Mouse (Mus musculus) CH12.LX (cell line): ENCODE results near the gene Zfp839.

Source experiments
- CTCF ChIP-seq, 2 experiments: IDR thresholded peaks in 1 of 2; conservative IDR thresholded peaks in 1 of 2; 2 replicates each; pipeline ENCODE4 v1.5.1; 2011 to 2012; ENCODE audit warnings: low read depth in 2 of 2, low read length in 2 of 2, improper control_type of control experiment in 1 of 2, inconsistent platforms in 1 of 2, mild to moderate bottlenecking in 1 of 2, moderate library complexity in 1 of 2
- E2F4 ChIP-seq: IDR thresholded peaks from 2 replicates; pipeline ENCODE4 v1.6.1; 2011; ENCODE audit warnings: low read depth, low read length, improper control_type of control experiment; ENCODE audit not compliant: insufficient replicate concordance
- EP300 ChIP-seq: IDR thresholded peaks from 2 replicates; pipeline ENCODE4 v1.6.1; 2011; ENCODE audit warnings: low read length, improper control_type of control experiment
- MAFK ChIP-seq: IDR thresholded peaks from 2 replicates; pipeline ENCODE4 v1.6.1; 2011; ENCODE audit warnings: low read length, improper control_type of control experiment; ENCODE audit not compliant: insufficient replicate concordance
- NRF1 ChIP-seq: IDR thresholded peaks from 2 replicates; pipeline ENCODE4 v1.6.1; 2014; ENCODE audit warnings: low read depth, mild to moderate bottlenecking, inconsistent platforms, low read length, improper control_type of control experiment, moderate library complexity
- POLR2A ChIP-seq: IDR thresholded peaks from 2 replicates; pipeline ENCODE4 v1.6.1; 2011; ENCODE audit warnings: low read depth, mild to moderate bottlenecking, improper control_type of control experiment, low read length
- RAD21 ChIP-seq: IDR thresholded peaks from 2 replicates; pipeline ENCODE4 v1.6.1; 2011; ENCODE audit warnings: low read depth, mild to moderate bottlenecking, low read length, improper control_type of control experiment, moderate library complexity
- TCF12 ChIP-seq: IDR thresholded peaks from 2 replicates; pipeline ENCODE4 v1.6.1; 2014; ENCODE audit warnings: low read depth, mild to moderate bottlenecking, inconsistent platforms, low read length, improper control_type of control experiment
- ZMIZ1 ChIP-seq: IDR thresholded peaks from 2 replicates; pipeline ENCODE4 v1.6.1; 2012; ENCODE audit warnings: low read depth, mild to moderate bottlenecking, inconsistent platforms, low read length, improper control_type of control experiment

DNA sequence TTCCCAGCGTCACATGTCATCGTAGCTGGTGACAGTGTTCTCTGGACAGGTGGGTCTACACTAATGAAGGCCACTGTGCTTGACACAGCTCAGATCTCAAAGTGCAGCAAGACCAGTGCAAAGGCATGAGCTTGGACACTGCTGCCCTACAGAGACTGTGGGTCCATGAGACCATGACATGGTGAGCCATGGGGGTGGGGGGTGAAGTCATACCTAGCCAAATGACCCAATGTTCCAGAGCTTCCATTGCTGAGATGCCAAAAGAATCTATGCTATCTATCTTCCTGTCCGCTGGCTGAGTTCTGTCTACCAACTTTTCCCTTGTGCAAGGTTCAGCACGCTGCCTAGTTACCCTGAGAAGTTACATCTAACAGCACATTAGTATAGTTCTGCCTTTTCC, 21.1 kb upstream of the Zfp839 start:
- TF ChIP-seq RAD21 (no peak), EP300 (no peak), ZMIZ1 (no peak), TCF12 (no peak), CTCF (conservative IDR thresholded peaks at IDR 0.05 in 1 of 2, IDR thresholded peaks at IDR 0.05 in 1 of 2; ENCODE audit: low read depth in 2 of 2, low read length in 2 of 2) (no peak), NRF1 (no peak), POLR2A (no peak), MAFK (no peak), E2F4 (no peak)
